Mouse (Mus musculus) heart, embryonic 16.5 days (tissue): ENCODE measurements around the gene Gtf2a1l. TPM values are rescaled to one million over a fixed set of nuclear protein-coding genes. Genes with fewer than 3 reads are reported as not detected.

Experiments used
- ATAC-seq: fragments of 200-750 bp; cut with Nextera tagmentation; replicated peaks from 2 replicates; pipeline ENCODE4 v1.8.0; 2017; ENCODE audit warnings: moderate number of reproducible peaks; ENCODE audit not compliant: insufficient read depth, low FRiP score; ENCODE audit errors: extremely low read depth
- H3K27ac ChIP-seq: fragments of 300-500 bp; sonication (generic); 2 replicates; pipeline ENCODE4 v1.5.1; 2014; ENCODE audit warnings: mild to moderate bottlenecking, low read length, control low read depth, moderate library complexity
- H3K27me3 ChIP-seq: fragments of 300-500 bp; sonication (generic); 2 replicates; pipeline ENCODE4 v1.6.1; 2014; ENCODE audit warnings: low read length, mixed read lengths; ENCODE audit not compliant: control insufficient read depth, insufficient read depth
- H3K36me3 ChIP-seq: fragments of 300-500 bp; sonication (generic); 2 replicates; pipeline ENCODE4 v1.6.1; 2014; ENCODE audit not compliant: control insufficient read depth, insufficient read depth
- H3K4me1 ChIP-seq: fragments of 300-500 bp; sonication (generic); 2 replicates; pipeline ENCODE4 v1.6.1; 2014; ENCODE audit warnings: low read length, mixed read lengths; ENCODE audit not compliant: control insufficient read depth, insufficient read depth
- H3K4me2 ChIP-seq: fragments of 300-500 bp; sonication (generic); 2 replicates; pipeline ENCODE4 v1.6.1; 2014; ENCODE audit warnings: low read depth, mild to moderate bottlenecking, control low read depth, low read length
- H3K4me3 ChIP-seq: fragments of 300-500 bp; sonication (generic); 2 replicates; pipeline ENCODE4 v1.5.1; 2014; ENCODE audit warnings: mild to moderate bottlenecking, control low read depth, low read length
- H3K9ac ChIP-seq: fragments of 300-500 bp; sonication (generic); 2 replicates; pipeline ENCODE4 v1.6.1; 2014; ENCODE audit warnings: low read length, control low read depth
- H3K9me3 ChIP-seq: fragments of 300-500 bp; sonication (generic); replicated peaks from 2 replicates; pipeline ENCODE4 v1.6.1; 2016; ENCODE audit warnings: low read length; ENCODE audit not compliant: control insufficient read depth
- WGBS: fragments of 180-500 bp; shearing (Covaris S2); extraction: QIAGEN DNeasy Blood & Tissue Kit; methylation state at CpG from one replicate; pipeline ENCODE4 v1.1.7; 2014; 5-methylcytosine and 5-hydroxymethylcytosine counted together
- polyA plus RNA-seq: library from polyadenylated mRNA; unstranded; fragments of >200 nt; fragmentation: Nextera tagmentation; extraction: Ambion mirVana; gene quantifications from 2 replicates; pipeline ENCODE4 v1.2.1, GENCODE M21; 2015

Gtf2a1l gene
- polyA plus RNA-seq, 1 experiment from 2014 or later, result 0.25 TPM

GRCm38 (mm10) chr17:88628676-88629380 is 39.6 kb upstream of the Gtf2a1l start:
- Histone ChIP-seq H3K4me1 (peaks cover 58% of the 10 kb centered on the region), H3K9me3 (no peaks in the 10 kb centered on the region), H3K4me3 (0 out of 2 replicates have a peak overlapping the region, but pooled peaks have one; percentile 6), H3K36me3 (no peaks in the 10 kb centered on the region), H3K9ac (peak overlapping the region; percentile 53), H3K4me2 (peak overlapping the region; percentile 59), H3K27ac (peak overlapping the region; percentile 70), H3K27me3 (no peaks in the 10 kb centered on the region)
- ATAC-seq, result peak; percentile 72
- 22% methylated on average over 10 of the region's 10 CpGs for WGBS

- H3K9ac ChIP-seq, result peak overlapping the region; percentile 53
- 0 out of 2 replicates have a peak overlapping the region, but pooled peaks have one; percentile 6 for H3K4me3 ChIP-seq
- H3K4me2 ChIP-seq, result peak overlapping the region; percentile 59
- H3K36me3 ChIP-seq, result no peaks in the 10 kb centered on the region
- peak; percentile 62 for ATAC-seq
- H3K9me3 ChIP-seq, result no peaks in the 10 kb centered on the region
- peaks cover 58% of the 10 kb centered on the region for H3K4me1 ChIP-seq
- H3K27me3 ChIP-seq, result no peaks in the 10 kb centered on the region
- H3K27ac ChIP-seq, result peak overlapping the region; percentile 70
- 13% methylated on average over 4 of the region's 4 CpGs for WGBS
These were observed 39.1 kb upstream of the Gtf2a1l start for GRCm38 (mm10) chr17:88629381-88629759.

- WGBS, result 24% methylated on average over 11 of the region's 11 CpGs
- no peak for ATAC-seq
- H3K4me3 ChIP-seq, result no peak overlapping the region
- peak overlapping the region; percentile 59 for H3K4me2 ChIP-seq
- peak overlapping the region; percentile 10; the same call in 1 of the 2 replicates for H3K9ac ChIP-seq
- H3K27ac ChIP-seq, result peak overlapping the region; percentile 70
- H3K36me3 ChIP-seq, result no peaks in the 10 kb centered on the region
- no peaks in the 10 kb centered on the region for H3K9me3 ChIP-seq
- H3K27me3 ChIP-seq, result no peaks in the 10 kb centered on the region
- H3K4me1 ChIP-seq, result peaks cover 58% of the 10 kb centered on the region
These were observed 38.4 kb upstream of the Gtf2a1l start for GRCm38 (mm10) chr17:88629931-88630553.

- Histone ChIP-seq H3K27me3 (no peaks in the 10 kb centered on the region), H3K9me3 (no peaks in the 10 kb centered on the region), H3K4me1 (peaks cover 55% of the 10 kb centered on the region), H3K4me3 (no peak overlapping the region), H3K9ac (no peak overlapping the region), H3K27ac (peak overlapping the region; percentile 70), H3K4me2 (no peak overlapping the region; the same call in 1 of the 2 replicates), H3K36me3 (peaks cover 4% of the 10 kb centered on the region)
- 60% methylated on average over 3 of the region's 3 CpGs for WGBS
- no peak for ATAC-seq
These were observed 37.9 kb upstream of the Gtf2a1l start for GRCm38 (mm10) chr17:88630554-88630948.

GRCm38 (mm10) chr17:88632631-88633030 is 35.8 kb upstream of the Gtf2a1l start:
- Histone ChIP-seq H3K9me3 (no peaks in the 10 kb centered on the region), H3K27me3 (no peaks in the 10 kb centered on the region), H3K9ac (no peak overlapping the region), H3K4me2 (no peak overlapping the region), H3K4me3 (no peak overlapping the region), H3K36me3 (peaks cover 18% of the 10 kb centered on the region), H3K4me1 (peaks cover 35% of the 10 kb centered on the region), H3K27ac (no peak overlapping the region)
- WGBS, result 83% methylated on average over 3 of the region's 3 CpGs
- ATAC-seq, result no peak

- peaks cover under 1% of the 10 kb centered on the region; the same call in 1 of the 2 replicates for H3K4me1 ChIP-seq
- H3K36me3 ChIP-seq, result peaks cover 18% of the 10 kb centered on the region
- no peaks in the 10 kb centered on the region for H3K9me3 ChIP-seq
- no peak for ATAC-seq
- no peak overlapping the region for H3K4me2 ChIP-seq
- H3K27me3 ChIP-seq, result no peaks in the 10 kb centered on the region
- H3K9ac ChIP-seq, result no peak overlapping the region
- no peak overlapping the region for H3K4me3 ChIP-seq
- WGBS, result 86% methylated on average over 14 of the region's 14 CpGs
- no peak overlapping the region for H3K27ac ChIP-seq
These were observed 32.4 kb upstream of the Gtf2a1l start for GRCm38 (mm10) chr17:88636076-88636475.

GRCm38 (mm10) chr17:88636587-88636986 is 31.9 kb upstream of the Gtf2a1l start:
- Histone ChIP-seq H3K27ac (no peak overlapping the region), H3K4me1 (no peaks in the 10 kb centered on the region), H3K4me2 (no peak overlapping the region), H3K27me3 (no peaks in the 10 kb centered on the region), H3K4me3 (no peak overlapping the region), H3K9ac (no peak overlapping the region), H3K9me3 (no peaks in the 10 kb centered on the region), H3K36me3 (peaks cover 18% of the 10 kb centered on the region)
- ATAC-seq, result no peak
- WGBS, result 69% methylated on average over 12 of the region's 12 CpGs

GRCm38 (mm10) chr17:88641012-88641411 is 27.4 kb upstream of the Gtf2a1l start:
- Histone ChIP-seq H3K36me3 (peaks cover 17% of the 10 kb centered on the region), H3K27me3 (no peaks in the 10 kb centered on the region), H3K4me1 (no peaks in the 10 kb centered on the region), H3K4me2 (no peak overlapping the region), H3K9ac (no peak overlapping the region), H3K9me3 (no peaks in the 10 kb centered on the region), H3K27ac (no peak overlapping the region), H3K4me3 (no peak overlapping the region)
- ATAC-seq, result peak; percentile 52; the same call in 1 of the 2 replicates
- 19% methylated on average over 6 of the region's 6 CpGs for WGBS

- Histone ChIP-seq H3K4me3 (no peak overlapping the region), H3K36me3 (peaks cover 15% of the 10 kb centered on the region), H3K4me2 (no peak overlapping the region), H3K27ac (no peak overlapping the region), H3K27me3 (no peaks in the 10 kb centered on the region), H3K9me3 (no peaks in the 10 kb centered on the region), H3K9ac (no peak overlapping the region), H3K4me1 (no peaks in the 10 kb centered on the region)
- 89% methylated on average over 8 of the region's 8 CpGs for WGBS
- no peak for ATAC-seq
These were observed 26.6 kb upstream of the Gtf2a1l start for GRCm38 (mm10) chr17:88641836-88642235.
